Mouse (Mus musculus) stomach, postnatal 0 days (tissue): ENCODE results near the gene Zcchc14.

Experiments used
- CTCF ChIP-seq: IDR thresholded peaks from 2 replicates; pipeline ENCODE4 v1.5.1; 2016; ENCODE audit warnings: antibody characterized with exemption, low read depth, mild to moderate bottlenecking, moderate library complexity
- EP300 ChIP-seq: optimal IDR thresholded peaks from 2 replicates; pipeline ENCODE3; 2016; ENCODE audit warnings: antibody characterized with exemption

DNA sequence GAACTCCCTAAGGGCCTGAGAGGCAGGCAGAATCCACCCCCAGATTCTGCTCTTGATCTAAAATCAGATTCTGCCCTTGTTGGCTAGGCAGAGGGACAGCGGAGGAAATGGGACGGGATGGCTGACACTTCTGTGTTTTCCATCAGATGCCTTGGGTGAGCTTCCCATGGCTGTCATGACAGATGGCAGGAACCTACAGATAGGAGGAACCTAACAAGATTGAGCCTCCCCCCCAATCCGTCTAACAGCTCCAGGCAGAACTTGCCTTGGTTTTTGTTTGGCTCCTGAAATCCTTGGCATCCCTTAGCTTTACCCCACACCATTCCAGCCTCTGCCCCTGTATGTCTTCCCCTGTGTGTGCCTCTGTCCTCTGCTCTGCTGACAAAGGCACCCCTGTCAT is 22.5 kb upstream of the Zcchc14 start:
- TF ChIP-seq CTCF (no peak), EP300 (no peak)
